ENCODE assay signal across 8 mouse cellular contexts in genomic region chr10:127266112-127267091, GRCm38 (mm10). TPM values are rescaled to one million over a fixed set of nuclear protein-coding genes. Genes with fewer than 3 reads are reported as not detected.
DNase-seq lines count a peak whose midpoint lies in the region; ATAC-seq lines count a peak whose summit lies in the region.

Gene Dctn2 (plus strand): TSS chr10:127266368.

- H3K27me3 ChIP-seq in hindbrain, embryonic 14.5 days (ENCODE audit: control insufficient read depth, insufficient read depth, low read length), result no peaks in the 10 kb centered on the region

- under 1% methylated on average over 69 of the region's 70 CpGs for WGBS in hindbrain, embryonic 14.5 days

- peak; percentile 96 for DNase-seq in NIH3T3 (ENCODE audit: low read depth)
- DNase-seq in cerebellum, postnatal 14 days, result peak; percentile 95
- DNase-seq in frontal cortex, postnatal 25 days (ENCODE audit: low spot score in 2 of 2), result peak; percentile 76 to 88
- peak; percentile 92 for DNase-seq in hindbrain, embryonic 14.5 days (ENCODE audit: low spot score)
- DNase-seq in layer of hippocampus, postnatal 36 days, result peak; percentile 92 to 93
- peak; percentile 98 for DNase-seq in lung, postnatal 36 days
- peak; percentile 98 for DNase-seq in retina, postnatal 1 day
- peak; percentile 82 to 94 for DNase-seq in urinary bladder, adult 18-20 months (ENCODE audit: low spot score in 2 of 2)

- no peaks in the 10 kb centered on the region for H3K9me3 ChIP-seq in hindbrain, embryonic 14.5 days (ENCODE audit: control insufficient read depth, low read length)

- peak within 1 kb of the TSS; percentile 94 for H3K4me2 ChIP-seq in hindbrain, embryonic 14.5 days (replicated peaks)

- H3K9ac ChIP-seq in hindbrain, embryonic 14.5 days, result peak within 1 kb of the TSS; percentile 100

- peak within 1 kb of the TSS; percentile 98 for H3K4me3 ChIP-seq in hindbrain, embryonic 14.5 days (replicated peaks; ENCODE audit: low read length)

- H3K36me3 ChIP-seq in hindbrain, embryonic 14.5 days (replicated peaks; ENCODE audit: control insufficient read depth, insufficient read depth), result peaks cover 27% of the 10 kb centered on the region

- peak; percentile 96 for ATAC-seq in hindbrain, embryonic 14.5 days (ENCODE audit: low FRiP score)

- H3K27ac ChIP-seq in hindbrain, embryonic 14.5 days, result peak within 1 kb of the TSS; percentile 94

- H3K4me1 ChIP-seq in hindbrain, embryonic 14.5 days (replicated peaks; ENCODE audit: control insufficient read depth, insufficient read depth, low read length), result peaks cover 33% of the 10 kb centered on the region

RNA-seq across cellular contexts. Expression of gene Dctn2, which starts in this region (rescaled TPM):
- polyA plus RNA-seq in hindbrain, embryonic 14.5 days (2014; fragmentation: Nextera tagmentation; extraction: Ambion mirVana), result 281 and 296 TPM in 2 replicates
- total RNA-seq in layer of hippocampus, postnatal 36 days (2021), result 100 to 1,000 TPM; 254 to 258 TPM

Comparison
In these comparisons a context has a peak if more than half of its experiments do, and no peak if none do; other contexts are left out.
1. Peak in every context shown above with its lines: DNase-seq, ATAC-seq, H3K4me3 ChIP-seq and H3K27ac ChIP-seq.